Mouse (Mus musculus): Measurements from ENCODE around the gene Sel1l3. TPM values are rescaled to one million over a fixed set of nuclear protein-coding genes. Genes with fewer than 3 reads are reported as not detected.

The Sel1l3 gene
- total and polyA plus RNA-seq, 3 experiments: 0.28 to 0.76 (median 0.34) TPM

DNA sequence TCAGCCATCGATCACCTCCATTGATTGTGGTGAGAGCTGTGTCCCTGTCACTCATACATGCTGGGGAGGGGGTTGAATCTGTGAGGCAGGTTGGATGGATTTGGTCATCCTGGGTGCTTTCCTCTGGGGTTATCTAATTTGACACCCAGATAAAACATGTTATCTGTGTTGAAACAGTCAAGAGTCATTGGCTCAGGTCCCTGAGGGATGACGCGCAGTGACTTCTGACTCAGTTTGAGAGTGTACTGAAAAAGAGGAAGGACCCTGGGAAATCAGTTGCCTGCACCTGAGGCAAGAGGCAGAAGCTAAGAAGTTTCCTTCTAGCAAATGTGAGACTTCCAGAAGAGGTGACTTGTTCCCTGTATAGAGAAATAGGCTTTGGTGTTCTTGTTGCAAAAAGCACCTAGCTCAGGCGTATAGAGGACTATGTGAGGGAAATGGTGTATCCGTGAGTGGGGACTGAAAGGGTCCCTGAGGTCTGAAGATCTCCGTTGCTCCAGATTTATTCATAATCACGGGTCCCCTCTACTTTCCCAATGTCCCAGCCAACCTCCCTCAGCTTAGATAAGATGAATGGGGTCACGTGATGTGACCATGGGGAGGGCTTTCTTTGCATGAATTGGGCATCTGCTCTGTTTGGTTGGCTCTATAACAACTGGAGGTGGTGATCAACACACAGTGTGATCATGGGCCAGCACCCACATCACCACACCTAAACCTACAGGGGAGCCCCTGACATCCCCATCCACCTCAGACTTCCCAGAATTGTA is 73.4 kb downstream of the Sel1l3 start:
- dilution Hi-C loops (cut with MboI; ENCODE audit: extremely low pct_ligation_motif_present, extremely low pct_unique_long_range_greater_than_20kb, low sequenced_read_pairs): no loop called here
- no peaks in the 10 kb centered on the region for H3K79me2 ChIP-seq (replicated peaks; ENCODE audit: control insufficient read depth, extremely low read depth, insufficient read depth, poor library complexity, severe bottlenecking)
- in situ Hi-C loops (cut with MboI; ENCODE audit: low pct_ligation_motif_present, low pct_unique_long_range_greater_than_20kb, low sequenced_read_pairs): no loop called here
- no peaks in the 10 kb centered on the region for H3K27me3 ChIP-seq (replicated peaks)
- peak overlapping the region; percentile 52 for H3K4me2 ChIP-seq (ENCODE audit: insufficient read depth, low read depth, poor library complexity, severe bottlenecking)
- peak; percentile 91 for DNase-seq (ENCODE audit: extremely low read depth)
- peaks cover 8% of the 10 kb centered on the region for H3K9me3 ChIP-seq (replicated peaks; ENCODE audit: low read length)
- TF ChIP-seq POLR2AphosphoS2 (IDR thresholded peaks at IDR 0.05; ENCODE audit: low read depth, low read length): no peak
- no peak for TF ChIP-seq ZNF384 (IDR thresholded peaks at IDR 0.05; ENCODE audit: low read depth, low read length)
- TF ChIP-seq ZMIZ1 (IDR thresholded peaks at IDR 0.05; ENCODE audit: low read depth, low read length): no peak
- TF ChIP-seq CHD2 (IDR thresholded peaks at IDR 0.05; ENCODE audit: low read length): no peak
- no peak for TF ChIP-seq RCOR1 (conservative IDR thresholded peaks at IDR 0.05; ENCODE audit: low read depth, low read length)
- TF ChIP-seq POLR2A (IDR thresholded peaks at IDR 0.05; ENCODE audit: low read depth, low read length): no peak
- TF ChIP-seq EP300 (IDR thresholded peaks at IDR 0.05; ENCODE audit: low read length): peak; percentile 91
- TF ChIP-seq GABPA (IDR thresholded peaks at IDR 0.05; ENCODE audit: insufficient replicate concordance, low read depth, low read length): no peak
- TF ChIP-seq UBTF (IDR thresholded peaks at IDR 0.05; ENCODE audit: low read depth, low read length): no peak
- TF ChIP-seq SIN3A (IDR thresholded peaks at IDR 0.05; ENCODE audit: low read length): no peak
- TF ChIP-seq KAT2A (IDR thresholded peaks at IDR 0.05; ENCODE audit: insufficient replicate concordance, low read length): no peak
- TF ChIP-seq ZC3H11A (IDR thresholded peaks at IDR 0.05; ENCODE audit: low read depth, low read length): no peak
- peak; percentile 77 for TF ChIP-seq JUND (conservative IDR thresholded peaks at IDR 0.05; ENCODE audit: low read depth, low read length)
- peak; percentile 0; the same call in 1 of the 2 replicates for TF ChIP-seq SMC3 (IDR thresholded peaks at IDR 0.05; ENCODE audit: low read depth, low read length)
- no peak for TF ChIP-seq CHD1 (IDR thresholded peaks at IDR 0.05; ENCODE audit: low read depth, low read length)
- peak; percentile 46 for TF ChIP-seq USF2 (conservative IDR thresholded peaks at IDR 0.05; ENCODE audit: low read depth, low read length)
- no peak for TF ChIP-seq TBP (conservative IDR thresholded peaks at IDR 0.05; ENCODE audit: low read depth, low read length)
- no peak for TF ChIP-seq MAZ (IDR thresholded peaks at IDR 0.05; ENCODE audit: low read depth, low read length)
- TF ChIP-seq E2F4 (IDR thresholded peaks at IDR 0.05; ENCODE audit: insufficient replicate concordance, low read depth, low read length): no peak
- TF ChIP-seq TCF12 (IDR thresholded peaks at IDR 0.05; ENCODE audit: low read depth, low read length): peak; percentile 51; the same call in 1 of the 2 replicates
- TF ChIP-seq HCFC1 (IDR thresholded peaks at IDR 0.05; ENCODE audit: low read depth, low read length): no peak; the same call in 1 of the 2 replicates
- TF ChIP-seq CTCF (conservative IDR thresholded peaks at IDR 0.05 in 1 of 2, IDR thresholded peaks at IDR 0.05 in 1 of 2; ENCODE audit: low read depth in 2 of 2, low read length in 2 of 2): no peak
- no peak for TF ChIP-seq MAFK (IDR thresholded peaks at IDR 0.05; ENCODE audit: insufficient replicate concordance, low read length)
- no peak; the same call in 1 of the 2 replicates for TF ChIP-seq RAD21 (IDR thresholded peaks at IDR 0.05; ENCODE audit: low read depth, low read length)
- peak; percentile 64; the same call in 1 of the 2 replicates for TF ChIP-seq JUN (IDR thresholded peaks at IDR 0.05; ENCODE audit: insufficient read depth, low read depth, low read length)
- TF ChIP-seq MXI1 (IDR thresholded peaks at IDR 0.05; ENCODE audit: low read depth, low read length): no peak
- no peak for TF ChIP-seq PAX5 (IDR thresholded peaks at IDR 0.05; ENCODE audit: low read length)
- TF ChIP-seq MAX (IDR thresholded peaks at IDR 0.05; ENCODE audit: low read length): no peak
- no peak for TF ChIP-seq ZKSCAN1 (IDR thresholded peaks at IDR 0.05; ENCODE audit: borderline replicate concordance, low read depth, low read length)
- TF ChIP-seq USF1 (IDR thresholded peaks at IDR 0.05; ENCODE audit: low read depth, low read length): peak; percentile 54
- no peak for TF ChIP-seq NRF1 (IDR thresholded peaks at IDR 0.05; ENCODE audit: low read depth, low read length)
- TF ChIP-seq IRF4 (IDR thresholded peaks at IDR 0.05; ENCODE audit: low read depth, low read length): peak; percentile 92
- no peak; the same call in 1 of the 2 replicates for TF ChIP-seq MYC (IDR thresholded peaks at IDR 0.05; ENCODE audit: low read depth, low read length)
- TF ChIP-seq ETS1 (conservative IDR thresholded peaks at IDR 0.05; ENCODE audit: low read depth, low read length): peak; percentile 82
- TF ChIP-seq NELFE (IDR thresholded peaks at IDR 0.05; ENCODE audit: low read depth, low read length): no peak
- TF ChIP-seq MEF2A (IDR thresholded peaks at IDR 0.05; ENCODE audit: borderline replicate concordance, low read depth, low read length): peak; percentile 51; the same call in 1 of the 2 replicates
- no peak for TF ChIP-seq ELF1 (IDR thresholded peaks at IDR 0.05; ENCODE audit: low read depth, low read length)
- TF ChIP-seq BHLHE40 (IDR thresholded peaks at IDR 0.05; ENCODE audit: low read depth, low read length): peak; percentile 69
- no peak overlapping the region for H3K9ac ChIP-seq (ENCODE audit: insufficient read depth, low read depth)
- peak overlapping the region; percentile 45; the same call in 1 of the 2 replicates for H3K27ac ChIP-seq (ENCODE audit: insufficient read depth, low read depth)
- peaks cover 12 to 44% of the 10 kb centered on the region in 2 experiments for H3K4me1 ChIP-seq (ENCODE audit: control insufficient read depth in 1 of 2, insufficient read depth in 2 of 2)
- no peak overlapping the region for H3K4me3 ChIP-seq (replicated peaks in 1 of 3; ENCODE audit: low read depth in 2 of 3, low read length in 2 of 3, poor library complexity in 1 of 3)
- no peaks in the 10 kb centered on the region for H3K36me3 ChIP-seq (replicated peaks in 1 of 2; ENCODE audit: control insufficient read depth in 1 of 2, insufficient read depth in 1 of 2, low read length in 1 of 2)

Measured in CH12.LX (cell line).